Mouse (Mus musculus) heart, postnatal 0 days (tissue): ENCODE data around the gene Gm5965. TPM values are rescaled to one million over a fixed set of nuclear protein-coding genes. Genes with fewer than 3 reads are reported as not detected.
A peak's percentile ranks its signal among the peaks of the same experiment; 100 is the strongest.

Experiments used
- ATAC-seq: fragments of 200-750 bp; cut with Nextera tagmentation; 2 replicates; pipeline ENCODE4 v1.8.0; 2017; ENCODE audit warnings: low read depth, moderate number of reproducible peaks, moderate library complexity; ENCODE audit not compliant: insufficient read depth
- DNase-seq: peaks from one replicate; pipeline ENCODE4 v3.0.0-alpha.2; 2016; ENCODE audit warnings: low spot score
- H3K27ac ChIP-seq: fragments of 300-500 bp; sonication (generic); 2 replicates; pipeline ENCODE4 v1.5.1; 2014; ENCODE audit warnings: low read depth, mild to moderate bottlenecking
- H3K27me3 ChIP-seq: fragments of 300-500 bp; sonication (generic); 2 replicates; pipeline ENCODE4 v1.6.1; 2014; ENCODE audit warnings: low read length, mixed read lengths; ENCODE audit not compliant: control insufficient read depth, insufficient read depth
- H3K36me3 ChIP-seq: fragments of 300-500 bp; sonication (generic); replicated peaks from 2 replicates; pipeline ENCODE4 v1.6.1; 2014; ENCODE audit warnings: low read length, mixed read lengths; ENCODE audit not compliant: control insufficient read depth, insufficient read depth
- H3K4me1 ChIP-seq: fragments of 300-500 bp; sonication (generic); 2 replicates; pipeline ENCODE4 v1.6.1; 2014; ENCODE audit warnings: antibody characterized with exemption; ENCODE audit not compliant: control insufficient read depth, insufficient read depth
- H3K4me2 ChIP-seq: fragments of 300-500 bp; sonication (generic); 2 replicates; pipeline ENCODE4 v1.6.1; 2014; ENCODE audit warnings: low read depth, mild to moderate bottlenecking, low read length, moderate library complexity
- H3K4me3 ChIP-seq: fragments of 300-500 bp; sonication (generic); 2 replicates; pipeline ENCODE4 v1.5.1; 2014; ENCODE audit warnings: low read depth, low read length
- H3K9ac ChIP-seq: fragments of 300-500 bp; sonication (generic); replicated peaks from 2 replicates; pipeline ENCODE4 v1.6.1; 2014; ENCODE audit warnings: low read depth, low read length, mixed read lengths
- H3K9me3 ChIP-seq: fragments of 300-500 bp; sonication (generic); replicated peaks from 2 replicates; pipeline ENCODE4 v1.6.1; 2016; ENCODE audit warnings: low read length; ENCODE audit not compliant: control insufficient read depth
- CTCF ChIP-seq: IDR thresholded peaks from 2 replicates; pipeline ENCODE4 v1.5.1; 2016; ENCODE audit warnings: antibody characterized with exemption, control low read depth, low read depth
- EP300 ChIP-seq: IDR thresholded peaks from 2 replicates; pipeline ENCODE4 v1.6.1; 2016; ENCODE audit warnings: antibody characterized with exemption, low read depth
- WGBS: fragments of 180-500 bp; shearing (Covaris S2); extraction: QIAGEN DNeasy Blood & Tissue Kit; methylation state at CpG from one replicate; pipeline ENCODE4 v1.1.7; 2014; 5-methylcytosine and 5-hydroxymethylcytosine counted together
- polyA plus RNA-seq: library from polyadenylated mRNA; unstranded; fragments of >200 nt; fragmentation: Nextera tagmentation; extraction: Ambion mirVana; gene quantifications from 2 replicates; pipeline ENCODE4 v1.2.1, GENCODE M21; 2015
- total RNA-seq: library from RNA; depleted of rRNA; stranded (reverse); fragments of >200 nt; gene quantifications from 2 replicates; pipeline ENCODE4 v1.2.3, GENCODE M21; 2014; ENCODE audit warnings: low replicate concordance

The Gm5965 gene
- total and polyA plus RNA-seq, 2 experiments from 2014 or later = not detected

GRCm38 (mm10) chr16:88774106-88774505, 3.6 kb upstream of the Gm5965 start, which contains the start of gene 2310057N15Rik:
TSS of gene 2310057N15Rik (minus strand) at chr16:88774206.
- Histone ChIP-seq H3K27me3 (no peaks in the 10 kb centered on the region), H3K4me1 (no peaks in the 10 kb centered on the region), H3K27ac (no peak within 1 kb of the TSS), H3K9ac (no peak within 1 kb of the TSS), H3K4me2 (no peak within 1 kb of the TSS), H3K36me3 (no peaks in the 10 kb centered on the region), H3K9me3 (no peaks in the 10 kb centered on the region), H3K4me3 (no peak within 1 kb of the TSS)
- WGBS = 60% methylated on average over 2 of the region's 2 CpGs
- TF ChIP-seq EP300 = no peak
- TF ChIP-seq CTCF = no peak
- no peak for ATAC-seq
- no peak for DNase-seq

DNA sequence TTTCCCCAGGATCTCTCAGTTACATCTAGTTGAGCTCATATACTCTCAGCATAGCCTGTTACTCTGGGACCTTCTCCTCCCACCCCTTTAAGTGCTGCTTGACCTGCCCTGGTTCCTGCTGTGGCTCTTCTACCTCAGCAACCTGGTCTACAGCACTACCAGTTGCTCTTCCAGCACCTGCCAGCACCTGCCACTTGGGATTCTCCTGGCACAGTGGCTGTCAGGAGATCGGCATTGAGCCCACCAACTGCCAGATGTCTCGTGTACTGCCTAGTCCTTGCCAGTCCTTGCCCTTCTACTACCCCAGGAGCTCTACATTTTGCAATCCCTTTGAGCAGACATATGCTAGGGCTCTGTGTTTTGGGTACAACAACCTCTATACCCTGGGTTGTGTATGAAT, 9.1 kb downstream of the Gm5965 start:
- 56% methylated on average over 2 of the region's 2 CpGs for WGBS
- DNase-seq (no peak), ATAC-seq (no peak)
- no peaks in the 10 kb centered on the region for H3K27me3 ChIP-seq
- TF ChIP-seq CTCF (no peak), EP300 (no peak)
- H3K9me3 ChIP-seq = no peaks in the 10 kb centered on the region
- no peak overlapping the region for H3K9ac ChIP-seq
- H3K4me2 ChIP-seq = no peak overlapping the region
- no peaks in the 10 kb centered on the region for H3K36me3 ChIP-seq
- no peak overlapping the region for H3K27ac ChIP-seq
- H3K4me3 ChIP-seq = no peak overlapping the region
- no peaks in the 10 kb centered on the region for H3K4me1 ChIP-seq

GRCm38 (mm10) chr16:88811827-88812226, 34.1 kb downstream of the Gm5965 start, which contains the start of gene Gm20741:
TSS of gene Gm20741 (minus strand) at chr16:88812220.
- no peak within 1 kb of the TSS for H3K27ac ChIP-seq
- no peak for DNase-seq
- H3K9ac ChIP-seq = no peak within 1 kb of the TSS
- H3K4me1 ChIP-seq = no peaks in the 10 kb centered on the region
- 60% methylated on average over 2 of the region's 2 CpGs for WGBS
- H3K36me3 ChIP-seq = no peaks in the 10 kb centered on the region
- no peak for ATAC-seq
- no peak within 1 kb of the TSS for H3K4me2 ChIP-seq
- H3K4me3 ChIP-seq = no peak within 1 kb of the TSS
- no peaks in the 10 kb centered on the region for H3K9me3 ChIP-seq
- no peak for TF ChIP-seq CTCF
- TF ChIP-seq EP300 = no peak
- no peaks in the 10 kb centered on the region for H3K27me3 ChIP-seq

GRCm38 (mm10) chr16:88820066-88820465, 42.4 kb downstream of the Gm5965 start, which contains the start of gene Krtap15:
TSS of gene Krtap15 (plus strand) at chr16:88820215.
- Histone ChIP-seq H3K9ac (no peak within 1 kb of the TSS), H3K27me3 (no peaks in the 10 kb centered on the region), H3K36me3 (no peaks in the 10 kb centered on the region), H3K4me3 (no peak within 1 kb of the TSS), H3K4me2 (no peak within 1 kb of the TSS), H3K9me3 (no peaks in the 10 kb centered on the region), H3K4me1 (no peaks in the 10 kb centered on the region), H3K27ac (no peak within 1 kb of the TSS)
- ATAC-seq = no peak
- WGBS = 64% methylated on average over 3 of the region's 3 CpGs
- no peak for DNase-seq
- TF ChIP-seq EP300 = no peak
- no peak for TF ChIP-seq CTCF

DNA sequence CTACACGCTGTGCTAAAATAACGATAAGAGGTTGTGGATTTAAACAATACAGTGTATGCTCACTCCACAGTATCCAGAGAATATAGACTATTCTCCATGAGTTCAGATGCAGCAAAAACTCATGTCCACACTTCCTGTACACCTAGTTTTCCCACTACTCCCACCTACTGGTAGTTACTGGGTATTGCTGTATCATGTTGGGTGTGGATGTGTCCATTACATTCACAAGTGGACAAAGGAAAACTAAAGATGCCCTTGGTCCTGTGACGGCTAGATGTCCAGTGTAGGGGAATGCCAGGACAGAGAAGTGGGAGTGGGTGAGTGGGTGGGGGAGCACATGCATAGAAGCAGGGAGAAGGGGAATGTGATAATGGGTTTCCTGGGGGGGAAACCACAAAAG, 46.0 kb downstream of the Gm5965 start:
- Histone ChIP-seq H3K27ac (no peak overlapping the region), H3K36me3 (no peaks in the 10 kb centered on the region), H3K4me1 (no peaks in the 10 kb centered on the region), H3K9ac (no peak overlapping the region), H3K9me3 (no peaks in the 10 kb centered on the region), H3K4me2 (no peak overlapping the region), H3K27me3 (no peaks in the 10 kb centered on the region), H3K4me3 (no peak overlapping the region)
- 71% methylated on average over 3 of the region's 3 CpGs for WGBS
- ATAC-seq = no peak
- TF ChIP-seq CTCF (peak; percentile 54), EP300 (no peak)
- DNase-seq = no peak

- TF ChIP-seq EP300 = no peak
- TF ChIP-seq CTCF = no peak
- H3K36me3 ChIP-seq = no peaks in the 10 kb centered on the region
- H3K27ac ChIP-seq = no peak within 1 kb of the TSS
- no peak within 1 kb of the TSS for H3K4me2 ChIP-seq
- no peaks in the 10 kb centered on the region for H3K4me1 ChIP-seq
- no peaks in the 10 kb centered on the region for H3K27me3 ChIP-seq
- no peak within 1 kb of the TSS for H3K4me3 ChIP-seq
- no peaks in the 10 kb centered on the region for H3K9me3 ChIP-seq
- no peak for DNase-seq
- no peak within 1 kb of the TSS for H3K9ac ChIP-seq
- ATAC-seq = no peak
- 76% methylated on average over 9 of the region's 9 CpGs for WGBS
These were observed 48.5 kb downstream of the Gm5965 start, which contains the start of gene Krtap14 for GRCm38 (mm10) chr16:88826095-88826652. TSS of gene Krtap14 (minus strand) at chr16:88826145.
